Mouse (Mus musculus): Measurements from ENCODE around the gene Hook2. TPM values are rescaled to one million over a fixed set of nuclear protein-coding genes. Genes with fewer than 3 reads are reported as not detected.

Gene Hook2
- polyA plus RNA-seq, 1 experiment from 2014 or later = 39.8 TPM

GRCm38 (mm10) chr8:84952612-84953255 is 37.7 kb upstream of the Hook2 start:
- no peak overlapping the region for H3K4me2 ChIP-seq (ENCODE audit: low read length)
- H3K9me3 ChIP-seq (ENCODE audit: control insufficient read depth, low read length) = no peaks in the 10 kb centered on the region
- WGBS = 10% methylated on average over 18 of the region's 18 CpGs
- H3K27me3 ChIP-seq (replicated peaks; ENCODE audit: control insufficient read depth, insufficient read depth, low read length) = peaks cover 19% of the 10 kb centered on the region
- no peak for ATAC-seq
- no peak overlapping the region for H3K4me3 ChIP-seq (replicated peaks; ENCODE audit: low read length)
- H3K9ac ChIP-seq (replicated peaks; ENCODE audit: low read depth, low read length) = no peak overlapping the region
- no peaks in the 10 kb centered on the region for H3K4me1 ChIP-seq (replicated peaks; ENCODE audit: control insufficient read depth, insufficient read depth, low read length)
- no peak overlapping the region for H3K27ac ChIP-seq (ENCODE audit: low read length)
- H3K36me3 ChIP-seq (ENCODE audit: control insufficient read depth, insufficient read depth) = no peaks in the 10 kb centered on the region

GRCm38 (mm10) chr8:84956768-84957167 is 33.6 kb upstream of the Hook2 start:
- Histone ChIP-seq H3K36me3 (ENCODE audit: control insufficient read depth, insufficient read depth) (peaks cover 2% of the 10 kb centered on the region; the same call in 1 of the 2 replicates), H3K9me3 (ENCODE audit: control insufficient read depth, low read length) (no peaks in the 10 kb centered on the region), H3K27ac (ENCODE audit: low read length) (no peak overlapping the region), H3K4me3 (replicated peaks; ENCODE audit: low read length) (no peak overlapping the region), H3K9ac (replicated peaks; ENCODE audit: low read depth, low read length) (no peak overlapping the region), H3K27me3 (replicated peaks; ENCODE audit: control insufficient read depth, insufficient read depth, low read length) (no peaks in the 10 kb centered on the region; the same call in 1 of the 2 replicates), H3K4me2 (ENCODE audit: low read length) (no peak overlapping the region), H3K4me1 (replicated peaks; ENCODE audit: control insufficient read depth, insufficient read depth, low read length) (no peaks in the 10 kb centered on the region)
- no peak for ATAC-seq
- 42% methylated on average over 2 of the region's 2 CpGs for WGBS

GRCm38 (mm10) chr8:84959811-84960210 is 30.6 kb upstream of the Hook2 start:
- no peak for ATAC-seq
- Histone ChIP-seq H3K27ac (ENCODE audit: low read length) (no peak overlapping the region), H3K27me3 (replicated peaks; ENCODE audit: control insufficient read depth, insufficient read depth, low read length) (no peaks in the 10 kb centered on the region), H3K9ac (replicated peaks; ENCODE audit: low read depth, low read length) (no peak overlapping the region), H3K36me3 (ENCODE audit: control insufficient read depth, insufficient read depth) (peaks cover 2% of the 10 kb centered on the region; the same call in 1 of the 2 replicates), H3K4me3 (replicated peaks; ENCODE audit: low read length) (no peak overlapping the region), H3K9me3 (ENCODE audit: control insufficient read depth, low read length) (no peaks in the 10 kb centered on the region), H3K4me2 (ENCODE audit: low read length) (no peak overlapping the region), H3K4me1 (replicated peaks; ENCODE audit: control insufficient read depth, insufficient read depth, low read length) (peaks cover under 1% of the 10 kb centered on the region)
- 93% methylated on average over 7 of the region's 7 CpGs for WGBS

- Histone ChIP-seq H3K27me3 (replicated peaks; ENCODE audit: control insufficient read depth, insufficient read depth, low read length) (no peaks in the 10 kb centered on the region), H3K4me1 (replicated peaks; ENCODE audit: control insufficient read depth, insufficient read depth, low read length) (peaks cover 17% of the 10 kb centered on the region), H3K4me2 (ENCODE audit: low read length) (no peak overlapping the region), H3K9me3 (ENCODE audit: control insufficient read depth, low read length) (no peaks in the 10 kb centered on the region), H3K36me3 (ENCODE audit: control insufficient read depth, insufficient read depth) (no peaks in the 10 kb centered on the region), H3K4me3 (replicated peaks; ENCODE audit: low read length) (no peak overlapping the region), H3K27ac (ENCODE audit: low read length) (no peak overlapping the region), H3K9ac (replicated peaks; ENCODE audit: low read depth, low read length) (no peak overlapping the region)
- ATAC-seq = no peak
- WGBS = 88% methylated on average over 4 of the region's 4 CpGs
Observed at GRCm38 (mm10) chr8:84963952-84964351, 26.5 kb upstream of the Hook2 start.

GRCm38 (mm10) chr8:84965731-84966291 is 24.6 kb upstream of the Hook2 start:
- Histone ChIP-seq H3K27ac (ENCODE audit: low read length) (peak overlapping the region; percentile 3; the same call in 1 of the 2 replicates), H3K27me3 (replicated peaks; ENCODE audit: control insufficient read depth, insufficient read depth, low read length) (no peaks in the 10 kb centered on the region), H3K4me3 (replicated peaks; ENCODE audit: low read length) (peak overlapping the region; percentile 73), H3K9ac (replicated peaks; ENCODE audit: low read depth, low read length) (peak overlapping the region; percentile 67), H3K36me3 (ENCODE audit: control insufficient read depth, insufficient read depth) (no peaks in the 10 kb centered on the region), H3K4me2 (ENCODE audit: low read length) (peak overlapping the region; percentile 95), H3K9me3 (ENCODE audit: control insufficient read depth, low read length) (no peaks in the 10 kb centered on the region), H3K4me1 (replicated peaks; ENCODE audit: control insufficient read depth, insufficient read depth, low read length) (peaks cover 22% of the 10 kb centered on the region)
- under 1% methylated on average over 41 of the region's 41 CpGs for WGBS
- peak; percentile 90 for ATAC-seq

GRCm38 (mm10) chr8:84966603-84967002 is 23.8 kb upstream of the Hook2 start:
- Histone ChIP-seq H3K27me3 (replicated peaks; ENCODE audit: control insufficient read depth, insufficient read depth, low read length) (no peaks in the 10 kb centered on the region), H3K4me3 (replicated peaks; ENCODE audit: low read length) (no peak overlapping the region), H3K4me1 (replicated peaks; ENCODE audit: control insufficient read depth, insufficient read depth, low read length) (peaks cover 30% of the 10 kb centered on the region), H3K9me3 (ENCODE audit: control insufficient read depth, low read length) (no peaks in the 10 kb centered on the region), H3K9ac (replicated peaks; ENCODE audit: low read depth, low read length) (no peak overlapping the region), H3K27ac (ENCODE audit: low read length) (no peak overlapping the region), H3K4me2 (ENCODE audit: low read length) (no peak overlapping the region), H3K36me3 (ENCODE audit: control insufficient read depth, insufficient read depth) (peaks cover under 1% of the 10 kb centered on the region; the same call in 1 of the 2 replicates)
- 63% methylated on average over 3 of the region's 3 CpGs for WGBS
- peak; percentile 3 for ATAC-seq

GRCm38 (mm10) chr8:84967532-84968304 is 22.7 kb upstream of the Hook2 start:
- Histone ChIP-seq H3K27me3 (replicated peaks; ENCODE audit: control insufficient read depth, insufficient read depth, low read length) (no peaks in the 10 kb centered on the region), H3K36me3 (ENCODE audit: control insufficient read depth, insufficient read depth) (peaks cover 4% of the 10 kb centered on the region; the same call in 1 of the 2 replicates), H3K27ac (ENCODE audit: low read length) (no peak overlapping the region), H3K4me1 (replicated peaks; ENCODE audit: control insufficient read depth, insufficient read depth, low read length) (peaks cover 34% of the 10 kb centered on the region), H3K4me3 (replicated peaks; ENCODE audit: low read length) (no peak overlapping the region), H3K9me3 (ENCODE audit: control insufficient read depth, low read length) (no peaks in the 10 kb centered on the region), H3K9ac (replicated peaks; ENCODE audit: low read depth, low read length) (no peak overlapping the region), H3K4me2 (ENCODE audit: low read length) (no peak overlapping the region)
- no peak for ATAC-seq
- 82% methylated on average over 13 of the region's 13 CpGs for WGBS

GRCm38 (mm10) chr8:84968650-84969049 is 21.8 kb upstream of the Hook2 start:
- Histone ChIP-seq H3K27me3 (replicated peaks; ENCODE audit: control insufficient read depth, insufficient read depth, low read length) (no peaks in the 10 kb centered on the region), H3K9me3 (ENCODE audit: control insufficient read depth, low read length) (no peaks in the 10 kb centered on the region), H3K9ac (replicated peaks; ENCODE audit: low read depth, low read length) (peak overlapping the region; percentile 83), H3K36me3 (ENCODE audit: control insufficient read depth, insufficient read depth) (peaks cover 4% of the 10 kb centered on the region; the same call in 1 of the 2 replicates), H3K4me2 (ENCODE audit: low read length) (peak overlapping the region; percentile 69), H3K4me3 (replicated peaks; ENCODE audit: low read length) (peak overlapping the region; percentile 66), H3K27ac (ENCODE audit: low read length) (peak overlapping the region; percentile 84), H3K4me1 (replicated peaks; ENCODE audit: control insufficient read depth, insufficient read depth, low read length) (peaks cover 34% of the 10 kb centered on the region)
- no peak for ATAC-seq
- 14% methylated on average over 2 of the region's 2 CpGs for WGBS

Data from forebrain, embryonic 16.5 days (tissue).